Mouse (Mus musculus) left cerebral cortex, postnatal 25 days (tissue): ENCODE measurements around the gene Lrrc43. TPM values are rescaled to one million over a fixed set of nuclear protein-coding genes. Genes with fewer than 3 reads are reported as not detected.

ENCODE experiments used
- DNase-seq, 2 experiments: peaks; one replicate each; pipeline ENCODE4 v3.0.0; 2022; ENCODE audit warnings: low spot score in 2 of 2, mixed read lengths in 1 of 2
- intact Hi-C: fragments of 180-260 bp; cut with DNase I; formaldehyde crosslinking; loops from one replicate; pipeline ENCODE4 v1.15.1; 2025
- total RNA-seq, 2 experiments: library from RNA; stranded (reverse); gene quantifications; 2 replicates each; pipeline ENCODE4 v1.2.3; 2021

The Lrrc43 gene
- under 1 TPM; 0.34 to 0.57 TPM for total RNA-seq

DNA sequence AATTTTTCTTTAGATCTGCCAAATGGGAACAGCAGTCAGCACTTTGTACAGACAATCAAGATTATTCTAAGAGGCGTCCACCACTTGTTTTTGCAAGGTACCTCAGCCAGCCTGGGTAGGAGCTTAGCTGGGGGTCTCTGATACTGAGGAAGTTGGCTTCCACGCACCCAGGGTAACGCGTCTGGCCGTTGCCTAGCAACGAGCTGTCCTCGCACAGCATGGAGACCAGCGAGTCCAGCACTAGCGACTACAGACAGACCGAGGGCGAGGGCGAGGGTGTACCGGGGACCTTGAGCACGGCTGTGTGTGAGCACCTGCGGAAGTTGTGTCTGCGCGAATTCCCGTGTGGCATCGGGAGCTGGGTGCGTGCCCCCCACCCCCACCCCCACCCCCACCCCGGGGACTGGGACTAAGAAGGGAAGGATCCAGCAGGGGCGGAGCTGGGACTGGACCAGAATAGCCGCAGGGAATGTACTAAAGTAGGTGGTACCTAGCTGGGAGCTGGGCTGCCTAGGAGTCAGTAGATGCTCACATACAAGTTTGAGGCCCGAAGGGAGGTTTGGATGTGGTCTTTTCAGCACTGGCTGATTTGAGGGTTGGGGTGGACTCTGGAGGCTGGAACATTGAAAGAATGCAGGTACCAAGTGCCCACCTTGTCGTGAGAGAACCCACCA is at the start of gene Lrrc43, which contains the start of gene Il31:
Lrrc43 (plus strand) TSS at position 194 of the 674 bp plus-strand sequence.
Il31 (minus strand) TSS at position 378 of the 674 bp plus-strand sequence.
- DNase-seq = no peak
- intact Hi-C loops = no loop called here

DNA sequence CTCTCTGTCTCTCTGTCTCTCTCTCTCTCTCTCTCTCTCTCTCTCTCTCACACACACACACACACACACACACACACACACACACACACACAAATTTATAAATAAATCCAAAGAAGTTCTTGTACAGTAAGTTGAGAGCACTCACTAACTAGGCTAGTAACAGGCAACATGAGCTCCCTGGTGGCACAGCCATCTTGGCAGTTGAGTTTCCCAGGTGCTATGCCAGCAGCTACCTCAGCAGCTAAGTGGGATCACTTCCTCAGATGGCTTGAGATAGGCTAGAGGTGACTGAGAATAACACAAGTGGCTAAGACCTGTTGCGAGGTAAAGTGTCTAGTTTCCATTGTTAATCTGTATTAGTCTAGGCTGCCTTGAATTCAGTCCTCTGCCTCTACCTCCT is 49.8 kb upstream of the Lrrc43 start:
- DNase-seq = no peak
- intact Hi-C loops = loop anchor here (5.0 kb wide), 1 partner anchor 187 kb away; the partner anchor contains the start of gene Wdr66

DNA sequence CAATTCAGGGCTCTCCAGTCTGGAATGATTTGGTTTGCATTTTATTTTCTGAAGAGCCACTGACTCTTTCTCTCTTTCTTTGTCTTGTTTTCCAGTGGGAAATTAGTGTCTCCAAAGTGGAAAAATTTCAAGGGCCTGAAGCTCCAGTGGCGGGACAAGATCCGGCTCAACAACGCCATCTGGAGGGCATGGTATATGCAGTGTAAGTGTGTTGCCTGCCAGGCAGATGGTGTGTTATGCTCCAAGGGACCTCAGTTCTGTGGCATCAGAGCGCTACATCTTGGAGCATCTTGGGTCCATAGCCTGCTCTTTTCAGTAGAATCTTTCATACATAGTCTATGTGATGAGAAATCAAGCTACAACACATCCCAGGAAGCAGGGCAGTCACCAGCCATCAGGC is 49.2 kb upstream of the Lrrc43 start:
- intact Hi-C loops = loop anchor here (5.0 kb wide), 2 partner anchors 172 to 188 kb away; partner anchors contain the start of gene Wdr66
- peak in 1 of 2 experiments; percentile 30 for DNase-seq

DNA sequence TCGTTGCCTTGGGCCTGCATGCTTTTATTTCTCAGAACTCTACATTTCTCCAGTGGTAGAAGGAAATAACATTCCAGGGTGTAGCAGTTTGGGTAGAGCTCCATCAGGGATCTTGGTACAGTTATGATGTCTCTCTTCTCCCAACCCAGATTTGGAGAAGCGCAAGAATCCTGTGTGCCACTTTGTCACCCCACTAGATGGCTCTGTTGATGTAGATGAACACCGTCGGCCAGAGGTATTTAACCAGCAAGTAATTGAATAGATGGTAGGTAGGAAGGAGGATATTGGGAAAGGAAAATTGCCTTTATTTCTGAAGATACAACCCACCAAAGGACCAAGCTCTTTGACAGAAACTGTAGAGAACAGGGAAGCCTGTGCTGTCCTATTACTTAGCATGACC is 48.4 kb upstream of the Lrrc43 start:
- peak in 1 of 2 experiments; percentile 44 for DNase-seq
- intact Hi-C loops = loop anchor here (5.0 kb wide), 1 partner anchor 172 kb away; no protein-coding TSS in a partner anchor

DNA sequence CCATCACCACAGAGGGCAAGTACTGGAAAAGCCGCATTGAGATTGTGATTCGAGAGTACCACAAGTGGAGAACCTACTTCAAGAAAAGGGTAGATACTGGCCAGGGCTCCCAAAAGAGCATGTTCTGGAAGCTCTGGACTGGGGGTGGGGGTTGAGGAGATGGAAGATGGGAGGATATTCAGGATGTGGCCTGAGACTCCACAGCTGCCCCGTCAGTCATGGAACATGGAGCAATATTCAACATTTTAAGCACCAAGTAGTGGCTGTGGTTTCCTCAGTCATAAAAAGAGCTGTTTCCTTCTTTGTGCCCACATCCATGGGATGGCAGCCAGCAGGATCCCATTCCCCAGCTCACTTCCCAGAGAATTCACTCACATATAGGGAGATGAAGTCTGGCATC is 46.8 kb upstream of the Lrrc43 start:
- intact Hi-C loops = loop anchor here (5.0 kb wide), 1 partner anchor 170 kb away; no protein-coding TSS in a partner anchor
- no peak for DNase-seq

- intact Hi-C loops = loop anchor here (2.0 to 5.0 kb wide), 2 partner anchors 55 to 168 kb away; no protein-coding TSS in a partner anchor
- DNase-seq = peak; percentile 72 to 90
Observed at GRCm38 (mm10) chr5:123444069-123444468, 45.0 kb upstream of the Lrrc43 start.

DNA sequence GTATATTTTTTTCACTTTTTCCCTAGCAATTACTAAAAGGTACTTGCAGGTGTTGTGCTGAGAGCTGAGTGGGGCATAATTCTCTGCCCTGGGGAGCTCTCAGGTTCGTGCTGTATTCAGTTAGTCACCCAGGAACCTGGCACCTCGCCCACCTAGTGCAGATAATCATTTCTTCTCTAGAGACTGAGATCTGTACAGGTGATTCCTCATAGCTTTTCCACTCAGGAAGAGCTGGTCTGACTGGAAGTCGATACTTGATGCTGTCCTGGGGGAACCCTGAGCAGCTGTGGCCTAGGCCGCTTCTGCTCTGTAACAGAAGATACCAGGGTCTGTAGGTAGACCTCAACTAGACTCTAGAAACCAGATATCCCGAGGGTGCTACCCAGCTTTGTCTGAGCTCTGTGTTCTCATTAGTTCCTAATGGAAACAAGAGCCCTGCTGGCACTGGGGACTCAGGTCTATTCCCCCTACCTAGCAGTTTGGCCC is 44.2 kb upstream of the Lrrc43 start:
- intact Hi-C loops = loop anchor here (2.0 to 5.0 kb wide), 2 partner anchors 54 to 167 kb away; no protein-coding TSS in a partner anchor
- no peak for DNase-seq

DNA sequence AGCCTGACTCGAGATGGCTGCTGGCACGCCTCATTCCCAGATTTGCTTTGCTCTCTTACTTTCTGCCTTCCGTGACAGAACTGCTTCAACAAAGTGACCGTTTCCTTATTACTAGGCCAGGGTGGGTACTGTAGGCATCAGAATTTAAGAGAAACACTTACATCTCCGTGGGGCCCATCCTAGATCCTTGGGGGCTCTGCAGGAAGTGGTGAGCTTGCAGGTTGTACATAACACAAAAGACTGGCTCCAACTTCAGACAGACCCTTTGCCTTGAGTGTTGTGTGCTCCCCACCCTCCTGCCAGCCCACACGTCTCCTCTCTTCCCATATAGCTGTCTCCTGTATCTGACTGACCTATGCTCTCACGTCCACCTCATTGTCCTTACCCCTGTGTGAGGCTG is 37.2 kb upstream of the Lrrc43 start:
- intact Hi-C loops = loop anchor here (10.0 kb wide), 1 partner anchor 243 kb away; no protein-coding TSS in a partner anchor
- no peak for DNase-seq

DNA sequence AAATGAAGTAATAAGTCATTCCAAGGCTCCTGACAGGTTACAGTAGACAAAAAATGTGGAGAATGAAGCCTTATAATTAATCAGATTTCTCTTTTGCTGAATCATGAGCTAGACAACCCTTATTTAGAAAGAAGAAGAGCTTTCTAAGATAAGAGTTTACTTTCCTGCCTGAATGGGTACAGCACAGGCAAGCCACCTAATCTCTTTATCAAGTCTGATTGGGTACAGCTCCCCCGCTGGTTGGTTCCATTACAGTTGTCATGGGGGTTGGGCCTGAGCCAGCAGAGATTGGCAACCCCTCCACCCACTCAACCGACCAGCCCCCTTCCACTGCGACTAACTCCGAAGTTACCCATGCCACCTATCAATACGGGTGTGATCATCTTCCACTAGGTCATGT is 27.7 kb upstream of the Lrrc43 start:
- DNase-seq = no peak
- intact Hi-C loops = no loop called here

DNA sequence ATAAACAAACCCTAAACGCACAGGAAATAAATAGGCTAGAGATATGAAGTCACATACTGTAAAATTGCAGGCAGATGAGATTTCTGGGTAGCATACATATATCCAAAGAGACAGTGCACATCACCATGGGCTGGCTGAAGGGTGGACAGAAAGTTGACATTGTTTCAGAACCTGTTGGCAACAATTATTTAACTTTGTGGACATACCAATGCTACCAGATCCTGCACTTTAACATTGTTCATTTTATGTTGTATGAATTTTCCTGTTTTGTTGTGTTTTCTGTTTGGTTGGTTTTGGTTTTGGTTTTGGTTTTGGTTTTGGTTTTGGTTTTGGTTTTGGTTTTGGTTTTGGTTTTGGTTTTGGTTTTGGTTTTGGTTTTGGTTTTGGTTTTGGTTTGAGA is 24.5 kb upstream of the Lrrc43 start:
- intact Hi-C loops = no loop called here
- no peak for DNase-seq

GRCm38 (mm10) chr5:123470784-123471400 is 18.2 kb upstream of the Lrrc43 start:
- intact Hi-C loops = no loop called here
- no peak for DNase-seq

GRCm38 (mm10) chr5:123473817-123474216 is 15.3 kb upstream of the Lrrc43 start:
- no peak for DNase-seq
- intact Hi-C loops = no loop called here

GRCm38 (mm10) chr5:123487659-123488395 is 1.3 kb upstream of the Lrrc43 start:
- intact Hi-C loops = no loop called here
- no peak for DNase-seq

DNA sequence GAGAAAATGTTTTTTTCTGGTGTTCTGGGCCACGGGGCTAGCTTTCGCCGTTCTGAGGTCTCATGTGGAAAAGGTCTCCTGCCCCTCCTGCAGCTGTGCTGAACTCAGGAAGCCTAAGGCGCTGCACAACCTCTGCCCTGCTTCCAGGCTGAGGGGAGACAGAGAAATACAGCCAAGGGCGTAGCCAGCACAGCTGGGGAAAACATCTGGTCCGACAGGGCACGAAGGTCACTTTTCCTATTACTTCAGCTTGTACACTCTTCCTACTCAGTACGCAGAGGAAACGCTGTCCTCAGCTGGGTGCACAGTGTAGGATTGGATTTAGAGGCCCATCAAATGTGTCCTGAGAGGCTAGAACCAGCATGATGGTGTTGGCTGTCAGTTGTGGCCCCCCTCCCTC is 830 bp downstream of the Lrrc43 start:
- no peak for DNase-seq
- intact Hi-C loops = no loop called here

GRCm38 (mm10) chr5:123499717-123500116 is 10.6 kb downstream of the Lrrc43 start:
- peak; percentile 38 to 74 for DNase-seq
- intact Hi-C loops = loop anchor here (2.0 to 5.0 kb wide), 3 partner anchors 55 to 247 kb away; partner anchors contain the start of gene Wdr66

DNA sequence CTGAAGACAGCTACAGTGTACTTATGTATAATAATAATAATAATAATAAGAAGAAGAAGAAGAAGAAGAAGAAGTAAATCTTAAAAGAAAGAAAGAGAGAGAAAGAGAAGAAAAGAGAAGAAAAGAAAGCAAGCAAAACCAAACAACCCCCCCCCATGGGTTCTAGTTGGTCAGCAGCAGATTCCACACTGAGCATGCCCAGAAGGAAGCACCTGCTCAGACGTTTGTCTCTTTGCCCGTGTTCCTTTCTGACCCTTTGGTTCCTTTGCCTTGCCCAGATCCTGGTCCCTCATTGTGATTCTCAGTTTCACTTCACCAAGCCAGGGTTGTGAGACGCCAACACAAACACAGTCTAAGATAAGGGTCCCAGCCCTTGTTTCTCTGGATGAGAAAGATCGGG is 12.9 kb downstream of the Lrrc43 start:
- DNase-seq = no peak
- intact Hi-C loops = loop anchor here (5.0 kb wide), 1 partner anchor 125 kb away; no protein-coding TSS in a partner anchor

- DNase-seq = peak; percentile 69 to 79
- intact Hi-C loops = no loop called here
Observed at GRCm38 (mm10) chr5:123507936-123508723, 19.0 kb downstream of the Lrrc43 start.

DNA sequence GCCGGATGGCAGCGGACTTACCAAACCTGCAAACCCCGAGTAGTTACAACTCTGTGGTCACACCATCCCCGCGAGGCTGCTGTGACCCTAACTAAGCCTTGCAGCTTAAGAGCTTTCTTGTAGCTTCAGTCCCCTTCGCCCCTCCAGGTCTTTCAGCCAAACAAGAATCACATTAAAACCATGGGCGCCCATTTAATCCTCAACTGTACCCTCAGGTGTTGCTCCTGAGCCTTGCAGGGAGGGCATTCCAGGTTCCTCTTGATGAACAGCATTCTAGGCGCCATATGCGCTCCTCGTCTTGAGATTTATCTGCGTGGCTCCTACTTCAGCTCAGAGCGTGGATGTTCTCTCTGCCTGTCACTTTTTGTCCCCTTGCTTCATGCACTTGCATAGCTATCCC is 19.8 kb downstream of the Lrrc43 start:
- intact Hi-C loops = no loop called here
- DNase-seq = no peak

DNA sequence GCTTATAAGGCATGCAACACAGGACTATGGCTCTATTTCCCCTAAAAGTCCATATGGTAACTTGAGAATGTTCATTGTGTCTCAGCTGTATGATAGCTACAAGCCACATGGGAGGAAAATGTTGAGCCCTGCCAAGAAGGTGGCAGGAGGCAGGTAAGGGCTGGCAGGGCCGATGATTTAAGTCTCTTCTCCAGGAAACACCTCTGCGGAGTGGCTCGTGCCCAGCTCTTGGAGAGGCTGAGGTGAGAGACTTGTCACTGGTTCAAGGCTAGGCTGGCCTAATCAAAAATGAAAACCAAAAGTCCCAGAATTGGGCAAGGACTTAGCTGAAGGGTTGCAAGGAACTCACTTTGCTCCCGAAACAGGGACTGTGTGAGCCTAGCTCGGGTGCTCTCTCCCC is 21.1 kb downstream of the Lrrc43 start, which contains the start of gene B3gnt4:
B3gnt4 (plus strand) TSS at position 301 of the 400 bp plus-strand sequence.
- no peak for DNase-seq

More for the DNA sequence above, 21.1 kb downstream of the Lrrc43 start, which contains the start of gene B3gnt4:
- intact Hi-C loops = no loop called here
